Mouse (Mus musculus): ENCODE measurements around the gene Trp53bp1.
A peak's percentile ranks its signal among the peaks of the same experiment; 100 is the strongest.

The Trp53bp1 gene

GRCm38 (mm10) chr2:121271236-121271927, at the start of gene Trp53bp1:
TSS of gene Trp53bp1 (minus strand) at chr2:121271407.
- DNase-seq (ENCODE audit: low spot score) = peak; percentile 80

GRCm38 (mm10) chr2:121316278-121316677, 45.1 kb upstream of the Trp53bp1 start:
- DNase-seq (ENCODE audit: low spot score) = no peak

- no peak for DNase-seq (ENCODE audit: low spot score)
These were observed 37.8 kb upstream of the Trp53bp1 start for GRCm38 (mm10) chr2:121308997-121309416.

GRCm38 (mm10) chr2:121300036-121300435, 28.8 kb upstream of the Trp53bp1 start:
- DNase-seq (ENCODE audit: low spot score) = no peak

- no peak for DNase-seq (ENCODE audit: low spot score)
These were observed 28.3 kb upstream of the Trp53bp1 start for GRCm38 (mm10) chr2:121299471-121299870.

- no peak for DNase-seq (ENCODE audit: low spot score)
These were observed 26.9 kb upstream of the Trp53bp1 start for GRCm38 (mm10) chr2:121298131-121298530.

GRCm38 (mm10) chr2:121297701-121298100, 26.5 kb upstream of the Trp53bp1 start:
- no peak for DNase-seq (ENCODE audit: low spot score)

- DNase-seq (ENCODE audit: low spot score) = no peak
These were observed 25.6 kb upstream of the Trp53bp1 start for GRCm38 (mm10) chr2:121296754-121297231.

GRCm38 (mm10) chr2:121295608-121296571, 24.7 kb upstream of the Trp53bp1 start:
- DNase-seq (ENCODE audit: low spot score) = no peak

GRCm38 (mm10) chr2:121294753-121295607, 23.8 kb upstream of the Trp53bp1 start:
- no peak for DNase-seq (ENCODE audit: low spot score)

GRCm38 (mm10) chr2:121294182-121294581, 23.0 kb upstream of the Trp53bp1 start:
- DNase-seq (ENCODE audit: low spot score) = no peak

- no peak for DNase-seq (ENCODE audit: low spot score)
These were observed 21.3 kb upstream of the Trp53bp1 start for GRCm38 (mm10) chr2:121292316-121293013.

- DNase-seq (ENCODE audit: low spot score) = no peak
These were observed 18.7 kb upstream of the Trp53bp1 start for GRCm38 (mm10) chr2:121289730-121290540.

GRCm38 (mm10) chr2:121288901-121289729, 17.9 kb upstream of the Trp53bp1 start, which contains the start of gene Map1a:
TSS of gene Map1a (plus strand) at chr2:121289600.
- peak; percentile 54 for DNase-seq (ENCODE audit: low spot score)

GRCm38 (mm10) chr2:121287850-121288249, 16.6 kb upstream of the Trp53bp1 start:
- DNase-seq (ENCODE audit: low spot score) = no peak

GRCm38 (mm10) chr2:121271928-121272516, 815 bp upstream of the Trp53bp1 start:
- no peak for DNase-seq (ENCODE audit: low spot score)

GRCm38 (mm10) chr2:121270521-121271235, 529 bp downstream of the Trp53bp1 start:
- no peak for DNase-seq (ENCODE audit: low spot score)

GRCm38 (mm10) chr2:121268446-121268845, 2.8 kb downstream of the Trp53bp1 start:
- no peak for DNase-seq (ENCODE audit: low spot score)

Measured in urinary bladder, postnatal 10 days (tissue).